Mouse (Mus musculus): ENCODE measurements at regions not wholly inside any gene's neighbourhood (a gene's known extent, or its start where the extent isn't known, plus 50 kb on each side); places are given as distances from the start of the nearest gene placed in this dataset.

GRCm38 (mm10) chr11:64230071-64230470 is 150.8 kb upstream of the Cox10 start:
- TF ChIP-seq POLR2A (IDR thresholded peaks at IDR 0.05; ENCODE audit: borderline replicate concordance, extremely low read depth, insufficient read depth, insufficient read length, poor library complexity, severe bottlenecking) (no peak), CTCF (IDR thresholded peaks at IDR 0.05; ENCODE audit: borderline replicate concordance, extremely low read depth, insufficient read depth, insufficient read length) (peak; percentile 13; the same call in 1 of the 2 replicates)
- DNase-seq (ENCODE audit: low read depth) = no peak

GRCm38 (mm10) chr11:64220888-64221287 is 141.6 kb upstream of the Cox10 start:
- DNase-seq (ENCODE audit: low read depth) = no peak
- no peak for TF ChIP-seq CTCF (IDR thresholded peaks at IDR 0.05; ENCODE audit: borderline replicate concordance, extremely low read depth, insufficient read depth, insufficient read length)
- TF ChIP-seq POLR2A (IDR thresholded peaks at IDR 0.05; ENCODE audit: borderline replicate concordance, extremely low read depth, insufficient read depth, insufficient read length, poor library complexity, severe bottlenecking) = no peak

GRCm38 (mm10) chr11:64217181-64217580 is 137.9 kb upstream of the Cox10 start:
- no peak for TF ChIP-seq POLR2A (IDR thresholded peaks at IDR 0.05; ENCODE audit: borderline replicate concordance, extremely low read depth, insufficient read depth, insufficient read length, poor library complexity, severe bottlenecking)
- TF ChIP-seq CTCF (IDR thresholded peaks at IDR 0.05; ENCODE audit: borderline replicate concordance, extremely low read depth, insufficient read depth, insufficient read length) = no peak
- peak; percentile 26 for DNase-seq (ENCODE audit: low read depth)

- no peak for DNase-seq (ENCODE audit: low read depth)
- TF ChIP-seq CTCF (IDR thresholded peaks at IDR 0.05; ENCODE audit: borderline replicate concordance, extremely low read depth, insufficient read depth, insufficient read length) (no peak), POLR2A (IDR thresholded peaks at IDR 0.05; ENCODE audit: borderline replicate concordance, extremely low read depth, insufficient read depth, insufficient read length, poor library complexity, severe bottlenecking) (no peak)
Measured at GRCm38 (mm10) chr11:64210916-64211315, 131.6 kb upstream of the Cox10 start.

GRCm38 (mm10) chr11:64208306-64208705 is 129.0 kb upstream of the Cox10 start:
- peak; percentile 64 for DNase-seq (ENCODE audit: low read depth)
- TF ChIP-seq CTCF (IDR thresholded peaks at IDR 0.05; ENCODE audit: borderline replicate concordance, extremely low read depth, insufficient read depth, insufficient read length) (no peak), POLR2A (IDR thresholded peaks at IDR 0.05; ENCODE audit: borderline replicate concordance, extremely low read depth, insufficient read depth, insufficient read length, poor library complexity, severe bottlenecking) (no peak)

GRCm38 (mm10) chr11:64207358-64207864 is 128.1 kb upstream of the Cox10 start:
- DNase-seq (ENCODE audit: low read depth) = peak; percentile 78
- TF ChIP-seq POLR2A (IDR thresholded peaks at IDR 0.05; ENCODE audit: borderline replicate concordance, extremely low read depth, insufficient read depth, insufficient read length, poor library complexity, severe bottlenecking) = no peak
- TF ChIP-seq CTCF (IDR thresholded peaks at IDR 0.05; ENCODE audit: borderline replicate concordance, extremely low read depth, insufficient read depth, insufficient read length) = no peak

- TF ChIP-seq CTCF (IDR thresholded peaks at IDR 0.05; ENCODE audit: borderline replicate concordance, extremely low read depth, insufficient read depth, insufficient read length) = no peak
- TF ChIP-seq POLR2A (IDR thresholded peaks at IDR 0.05; ENCODE audit: borderline replicate concordance, extremely low read depth, insufficient read depth, insufficient read length, poor library complexity, severe bottlenecking) = no peak
- peak; percentile 54 for DNase-seq (ENCODE audit: low read depth)
Measured at GRCm38 (mm10) chr11:64206155-64206554, 126.9 kb upstream of the Cox10 start.

GRCm38 (mm10) chr11:64205069-64205468 is 125.8 kb upstream of the Cox10 start:
- DNase-seq (ENCODE audit: low read depth) = no peak
- TF ChIP-seq CTCF (IDR thresholded peaks at IDR 0.05; ENCODE audit: borderline replicate concordance, extremely low read depth, insufficient read depth, insufficient read length) (no peak), POLR2A (IDR thresholded peaks at IDR 0.05; ENCODE audit: borderline replicate concordance, extremely low read depth, insufficient read depth, insufficient read length, poor library complexity, severe bottlenecking) (no peak)

- DNase-seq (ENCODE audit: low read depth) = no peak
- TF ChIP-seq POLR2A (IDR thresholded peaks at IDR 0.05; ENCODE audit: borderline replicate concordance, extremely low read depth, insufficient read depth, insufficient read length, poor library complexity, severe bottlenecking) (no peak), CTCF (IDR thresholded peaks at IDR 0.05; ENCODE audit: borderline replicate concordance, extremely low read depth, insufficient read depth, insufficient read length) (no peak)
Measured at GRCm38 (mm10) chr11:64204305-64204704, 125.0 kb upstream of the Cox10 start.

- no peak for DNase-seq (ENCODE audit: low read depth)
- TF ChIP-seq POLR2A (IDR thresholded peaks at IDR 0.05; ENCODE audit: borderline replicate concordance, extremely low read depth, insufficient read depth, insufficient read length, poor library complexity, severe bottlenecking) (no peak), CTCF (IDR thresholded peaks at IDR 0.05; ENCODE audit: borderline replicate concordance, extremely low read depth, insufficient read depth, insufficient read length) (no peak)
Measured at GRCm38 (mm10) chr11:64200874-64201273, 121.6 kb upstream of the Cox10 start.

- TF ChIP-seq CTCF (IDR thresholded peaks at IDR 0.05; ENCODE audit: borderline replicate concordance, extremely low read depth, insufficient read depth, insufficient read length) = no peak
- TF ChIP-seq POLR2A (IDR thresholded peaks at IDR 0.05; ENCODE audit: borderline replicate concordance, extremely low read depth, insufficient read depth, insufficient read length, poor library complexity, severe bottlenecking) = no peak
Measured at GRCm38 (mm10) chr11:64195272-64195671, 116.0 kb upstream of the Cox10 start.

GRCm38 (mm10) chr11:64188701-64189100 is 109.4 kb upstream of the Cox10 start:
- DNase-seq (ENCODE audit: low read depth) = no peak
- TF ChIP-seq CTCF (IDR thresholded peaks at IDR 0.05; ENCODE audit: borderline replicate concordance, extremely low read depth, insufficient read depth, insufficient read length) (no peak), POLR2A (IDR thresholded peaks at IDR 0.05; ENCODE audit: borderline replicate concordance, extremely low read depth, insufficient read depth, insufficient read length, poor library complexity, severe bottlenecking) (no peak)

More at GRCm38 (mm10) chr11:64195272-64195671, 116.0 kb upstream of the Cox10 start:
- DNase-seq (ENCODE audit: low read depth) = no peak

Measured in brain, embryonic 14.5 days (tissue).